Mouse (Mus musculus): Measurements from ENCODE around the gene Pdxk.

Gene Pdxk

DNA sequence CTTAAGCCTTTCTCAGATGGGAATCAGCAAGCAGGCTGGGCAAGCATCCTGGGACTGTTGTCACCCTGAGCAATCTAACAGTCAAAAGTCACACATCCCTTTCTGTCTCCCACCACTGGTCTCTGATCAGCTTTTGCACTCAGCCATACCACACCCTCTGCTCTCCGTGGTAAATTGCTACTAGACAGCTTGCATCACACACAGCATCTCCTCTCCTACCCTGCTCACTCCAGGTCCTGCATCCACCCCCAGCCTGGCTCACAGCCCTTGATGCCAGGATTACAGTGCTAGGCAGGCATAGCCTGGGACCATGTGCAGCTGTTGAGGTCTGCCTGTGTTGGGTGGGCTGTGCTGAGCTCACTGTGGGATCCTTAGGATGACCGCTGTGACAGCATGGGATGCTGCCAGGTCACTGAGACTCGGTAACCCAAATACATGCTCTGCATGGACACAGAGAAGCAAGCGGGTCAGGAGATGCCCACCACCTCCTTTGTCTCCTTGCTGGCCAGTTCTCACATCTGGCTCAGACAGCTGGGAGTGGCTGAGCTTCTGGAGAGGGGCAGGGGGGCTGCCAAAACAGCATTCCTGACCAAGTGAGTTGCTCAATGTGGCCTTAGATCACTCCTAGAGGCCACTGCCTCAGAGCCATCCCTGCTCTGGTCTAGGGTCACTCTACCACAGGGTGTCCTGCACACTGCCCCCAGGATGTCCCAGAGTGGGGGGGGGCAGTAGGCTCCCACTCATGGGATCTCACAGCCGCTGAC is 6.2 kb downstream of the Pdxk start:
- DNase-seq (ENCODE audit: low spot score): no peak

DNA sequence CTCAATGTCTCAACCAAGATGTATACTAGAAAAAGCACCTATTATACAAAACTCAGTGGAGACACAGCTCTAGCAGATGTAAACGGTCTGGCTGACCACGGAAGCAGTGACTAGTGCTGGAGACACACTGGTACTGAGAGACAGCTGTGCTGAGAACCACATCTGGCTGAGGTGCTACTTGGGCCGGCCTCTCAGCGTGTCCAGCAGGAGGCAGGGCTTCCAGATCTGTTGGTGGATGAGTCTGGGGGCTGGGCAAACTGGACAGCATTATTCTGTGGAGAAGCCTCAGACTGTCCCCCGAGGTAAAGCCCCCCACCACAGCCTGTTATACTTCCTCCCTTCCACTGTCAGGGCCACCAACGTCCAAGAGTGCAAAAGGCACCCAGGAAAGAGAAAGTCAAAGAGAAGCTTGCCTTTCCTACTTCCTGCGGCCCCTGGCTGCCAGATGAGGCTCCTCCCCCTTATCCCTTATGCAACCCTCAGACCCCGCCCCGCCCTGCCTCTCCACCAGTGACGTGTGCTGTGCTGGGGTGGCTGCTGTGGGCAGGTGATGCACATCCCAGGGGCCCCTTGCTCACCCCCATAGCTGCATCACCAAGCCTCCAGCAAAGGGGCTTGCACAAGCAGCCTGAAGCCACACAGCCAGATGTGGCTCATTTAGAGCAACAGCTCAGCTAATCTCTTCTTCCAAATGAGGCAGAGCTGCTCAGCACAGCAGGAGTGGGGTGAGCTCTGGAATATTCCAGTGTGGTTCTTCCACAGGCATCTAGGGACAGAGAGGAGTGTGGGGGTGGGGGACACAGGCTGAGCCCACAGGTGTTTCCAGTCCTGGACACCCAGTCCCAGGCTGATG is 7.1 kb downstream of the Pdxk start:
- DNase-seq (ENCODE audit: low spot score): peak; percentile 46

DNA sequence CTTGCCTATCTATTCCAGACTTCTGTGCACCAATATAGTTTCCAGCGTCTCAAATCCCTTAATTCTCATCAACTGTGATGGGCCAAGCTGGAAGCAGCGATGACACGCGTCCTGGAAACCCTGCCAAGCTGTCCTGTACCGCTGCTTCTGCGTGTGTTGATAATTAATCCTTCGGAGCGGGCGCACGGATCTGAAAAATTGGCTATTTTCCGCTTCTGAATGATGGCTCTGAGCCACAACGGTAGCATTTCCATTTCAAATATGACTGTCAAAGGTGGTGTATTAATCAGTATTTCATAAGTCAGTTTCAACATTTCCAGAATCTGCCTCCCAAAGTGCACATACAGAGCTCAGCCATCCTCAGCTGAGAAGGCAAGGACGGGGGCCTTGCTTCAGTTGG is 8.1 kb downstream of the Pdxk start:
- DNase-seq (ENCODE audit: low spot score): no peak

- no peak for DNase-seq (ENCODE audit: low spot score)
Observed at GRCm38 (mm10) chr10:78452641-78453040, 12.1 kb downstream of the Pdxk start.

DNA sequence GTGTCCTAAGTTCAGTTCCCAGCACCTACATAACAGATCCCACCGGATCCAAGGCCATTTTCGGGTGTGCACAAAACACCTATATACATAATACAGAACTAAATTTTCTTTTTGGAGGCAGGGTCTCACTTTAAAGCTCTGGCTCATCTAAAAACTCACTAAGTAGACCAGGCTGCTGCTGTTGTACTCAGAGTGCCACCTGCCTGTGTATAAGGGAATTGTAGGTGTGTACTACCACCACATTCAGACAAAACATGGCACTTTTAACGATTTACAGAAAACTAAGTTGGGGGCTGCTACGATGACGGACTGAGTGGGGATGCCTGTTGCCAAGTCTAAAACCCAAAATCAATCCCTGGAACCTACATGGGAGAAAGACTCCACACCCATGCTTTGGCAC is 14.0 kb downstream of the Pdxk start:
- DNase-seq (ENCODE audit: low spot score): no peak

DNA sequence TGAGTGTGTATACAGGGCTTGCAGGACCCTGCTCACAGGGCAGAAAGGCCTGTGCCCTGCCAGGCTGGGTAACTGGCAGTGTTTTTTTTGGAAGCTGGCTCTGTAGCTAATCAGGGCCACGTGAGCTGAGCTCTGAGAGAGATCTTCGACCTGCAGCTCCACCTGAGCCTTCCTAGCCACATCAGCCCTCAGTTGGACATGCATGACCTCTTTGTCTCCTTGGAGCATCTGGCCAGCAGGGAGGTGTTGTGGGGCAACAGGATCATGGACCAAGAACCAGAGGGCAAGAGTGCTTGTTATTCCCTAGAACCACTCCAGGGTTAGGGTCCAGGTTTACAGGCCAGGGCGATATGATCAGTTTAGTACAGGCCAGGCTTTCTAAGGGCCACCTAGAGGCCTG is 17.4 kb downstream of the Pdxk start:
- DNase-seq (ENCODE audit: low spot score): no peak

DNA sequence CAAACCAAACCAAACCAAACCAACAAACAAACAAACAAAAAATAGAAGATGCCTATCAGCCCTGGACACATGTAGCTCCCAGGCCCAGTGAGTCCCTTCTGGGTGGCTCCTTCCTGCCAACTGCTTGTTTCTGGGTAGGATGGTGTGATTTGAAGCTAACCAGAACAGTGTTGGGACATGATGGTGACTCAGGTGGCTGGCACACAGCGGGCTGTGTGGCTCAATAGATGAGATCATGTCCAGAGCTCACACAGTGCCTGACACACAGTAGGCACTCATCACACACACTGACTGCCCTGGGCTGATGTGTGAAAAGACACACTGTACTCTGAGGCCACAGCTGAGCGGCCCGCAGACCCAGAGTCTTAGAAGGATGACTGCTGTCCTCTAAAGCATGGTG is 18.6 kb downstream of the Pdxk start:
- no peak for DNase-seq (ENCODE audit: low spot score)

DNA sequence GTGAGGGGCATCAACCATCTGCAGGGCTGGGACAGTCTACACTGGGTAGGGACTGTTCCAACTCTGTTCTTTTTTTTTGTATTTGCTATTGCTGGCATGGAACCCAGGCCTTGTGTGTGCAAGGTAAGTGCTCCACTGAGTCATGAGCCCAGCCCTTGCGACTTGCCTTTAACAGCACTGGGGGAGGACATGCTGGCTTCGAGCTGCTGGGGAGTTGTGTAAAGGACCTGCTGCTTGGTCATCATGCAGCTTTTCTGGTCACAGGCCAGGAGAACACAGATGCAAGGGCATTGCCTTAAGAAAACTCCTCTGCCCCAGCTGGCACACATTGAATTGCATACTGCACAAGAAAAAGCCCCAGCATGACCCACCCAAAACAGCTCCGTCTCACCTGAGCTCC is 22.5 kb downstream of the Pdxk start:
- DNase-seq (ENCODE audit: low spot score): no peak

DNA sequence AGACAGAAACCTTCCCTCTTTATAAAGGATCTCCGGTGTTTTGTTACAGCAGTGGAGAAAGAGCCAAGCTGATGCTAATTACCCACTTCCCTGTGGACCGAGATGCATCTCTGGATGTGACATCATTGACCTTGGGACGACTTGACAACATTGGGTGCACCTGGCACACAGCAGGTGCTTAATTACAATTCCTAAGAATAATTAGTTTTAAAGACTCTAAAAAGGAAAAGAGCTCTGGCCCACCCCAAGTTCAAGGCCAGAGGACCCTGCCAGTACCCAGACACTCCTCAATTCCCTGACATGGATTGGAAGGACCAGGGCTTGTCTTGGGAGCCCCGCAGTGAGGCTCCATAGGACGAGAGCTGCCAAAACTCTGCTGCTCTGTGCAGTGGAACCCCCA is 23.2 kb downstream of the Pdxk start:
- DNase-seq (ENCODE audit: low spot score): no peak

DNA sequence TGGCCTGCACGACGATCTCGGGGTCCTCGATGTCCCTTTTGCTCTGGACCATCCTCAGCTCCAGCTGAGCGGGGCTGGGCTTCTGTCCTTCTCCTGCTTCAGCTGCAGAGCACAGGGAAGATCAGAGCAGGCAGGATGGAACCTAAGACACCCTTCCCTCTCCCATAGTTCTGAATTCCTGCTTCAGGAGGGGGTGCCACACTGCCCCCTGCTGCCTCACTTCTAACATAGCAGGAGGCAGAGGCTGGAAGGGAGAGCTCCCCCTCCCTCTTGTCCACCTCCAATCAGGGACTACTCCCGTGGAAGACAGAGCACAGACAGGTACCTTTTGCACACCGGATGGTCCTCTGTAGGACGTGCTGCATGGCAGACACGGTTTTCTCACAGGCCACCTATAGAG is 24.0 kb downstream of the Pdxk start:
- no peak for DNase-seq (ENCODE audit: low spot score)

DNA sequence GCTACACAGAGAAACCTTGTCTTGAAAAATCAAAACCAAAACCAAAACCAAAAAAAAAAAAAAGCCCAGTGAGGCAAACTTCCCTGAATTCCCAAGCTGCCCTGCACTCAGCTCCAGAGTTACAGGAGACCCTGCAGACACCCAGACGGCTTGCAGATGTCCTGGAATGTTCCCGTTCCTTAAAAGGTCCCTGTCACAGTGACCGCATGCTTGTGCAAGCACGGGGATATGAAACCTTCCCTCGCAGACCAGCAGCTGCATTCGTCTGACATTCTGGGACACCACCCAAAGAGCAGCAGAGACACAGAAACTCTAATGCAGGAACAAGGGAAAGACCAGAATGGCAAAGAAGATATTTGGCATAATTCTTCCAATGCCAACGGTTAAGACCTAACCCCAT is 24.8 kb downstream of the Pdxk start:
- DNase-seq (ENCODE audit: low spot score): no peak

GRCm38 (mm10) chr10:78439550-78439949 is 25.2 kb downstream of the Pdxk start:
- no peak for DNase-seq (ENCODE audit: low spot score)

- DNase-seq (ENCODE audit: low spot score): peak; percentile 75
Observed at GRCm38 (mm10) chr10:78438094-78438493, 26.7 kb downstream of the Pdxk start.

- DNase-seq (ENCODE audit: low spot score): no peak
Observed at GRCm38 (mm10) chr10:78432853-78433252, 31.9 kb downstream of the Pdxk start.

GRCm38 (mm10) chr10:78429776-78430175 is 35.0 kb downstream of the Pdxk start:
- no peak for DNase-seq (ENCODE audit: low spot score)

- no peak for DNase-seq (ENCODE audit: low spot score)
Observed at GRCm38 (mm10) chr10:78429180-78429579, 35.6 kb downstream of the Pdxk start.

DNA sequence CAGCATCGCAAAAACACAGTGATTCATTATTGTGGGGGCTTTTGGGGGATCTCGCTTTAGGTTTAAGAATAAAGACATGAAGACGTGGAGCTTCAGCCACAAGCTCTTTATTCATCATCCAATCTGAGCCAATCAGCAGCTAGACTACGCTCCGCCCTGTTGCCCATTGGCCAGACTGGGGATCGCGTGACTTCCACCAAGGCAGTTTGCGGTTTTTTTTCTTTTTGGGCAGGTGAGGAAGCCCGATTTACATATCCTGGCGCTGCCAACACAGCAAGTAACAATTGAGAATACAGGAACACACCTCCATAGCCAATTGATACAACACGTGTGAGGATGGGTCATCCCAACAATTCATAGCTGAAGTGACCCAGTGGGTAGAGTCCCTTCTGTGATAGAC is 36.7 kb downstream of the Pdxk start:
- DNase-seq (ENCODE audit: low spot score): no peak

DNA sequence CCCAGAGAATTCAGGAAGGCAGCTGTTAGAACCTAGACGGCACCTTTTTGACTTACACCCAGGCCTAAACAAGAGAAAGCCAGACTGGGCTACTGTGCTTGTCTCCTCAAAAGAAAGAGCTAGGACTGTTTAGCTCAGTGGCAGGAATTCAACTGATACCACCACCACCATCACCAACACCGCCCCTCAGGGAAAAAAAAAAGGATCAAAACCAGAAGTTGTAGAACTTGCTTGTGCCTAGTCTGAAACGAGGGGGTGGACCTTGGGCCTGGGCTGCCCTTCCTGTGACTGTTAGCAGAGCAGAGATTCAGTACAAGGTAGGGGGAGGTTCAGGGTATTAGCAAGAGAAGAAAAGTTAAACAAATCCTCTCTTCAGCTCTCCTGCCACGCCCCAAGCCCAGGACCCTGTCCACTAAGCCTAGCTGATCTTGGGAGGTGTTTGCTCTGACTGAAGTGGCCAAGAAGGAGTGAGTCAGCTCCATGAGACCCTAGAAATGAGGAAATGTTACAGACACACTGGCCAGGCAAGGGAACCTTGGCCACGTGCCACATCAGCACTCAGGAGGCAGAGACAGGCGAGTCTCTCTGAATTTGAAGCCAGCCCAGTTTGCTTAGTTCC is 38.5 kb downstream of the Pdxk start:
- no peak for DNase-seq (ENCODE audit: low spot score)

DNA sequence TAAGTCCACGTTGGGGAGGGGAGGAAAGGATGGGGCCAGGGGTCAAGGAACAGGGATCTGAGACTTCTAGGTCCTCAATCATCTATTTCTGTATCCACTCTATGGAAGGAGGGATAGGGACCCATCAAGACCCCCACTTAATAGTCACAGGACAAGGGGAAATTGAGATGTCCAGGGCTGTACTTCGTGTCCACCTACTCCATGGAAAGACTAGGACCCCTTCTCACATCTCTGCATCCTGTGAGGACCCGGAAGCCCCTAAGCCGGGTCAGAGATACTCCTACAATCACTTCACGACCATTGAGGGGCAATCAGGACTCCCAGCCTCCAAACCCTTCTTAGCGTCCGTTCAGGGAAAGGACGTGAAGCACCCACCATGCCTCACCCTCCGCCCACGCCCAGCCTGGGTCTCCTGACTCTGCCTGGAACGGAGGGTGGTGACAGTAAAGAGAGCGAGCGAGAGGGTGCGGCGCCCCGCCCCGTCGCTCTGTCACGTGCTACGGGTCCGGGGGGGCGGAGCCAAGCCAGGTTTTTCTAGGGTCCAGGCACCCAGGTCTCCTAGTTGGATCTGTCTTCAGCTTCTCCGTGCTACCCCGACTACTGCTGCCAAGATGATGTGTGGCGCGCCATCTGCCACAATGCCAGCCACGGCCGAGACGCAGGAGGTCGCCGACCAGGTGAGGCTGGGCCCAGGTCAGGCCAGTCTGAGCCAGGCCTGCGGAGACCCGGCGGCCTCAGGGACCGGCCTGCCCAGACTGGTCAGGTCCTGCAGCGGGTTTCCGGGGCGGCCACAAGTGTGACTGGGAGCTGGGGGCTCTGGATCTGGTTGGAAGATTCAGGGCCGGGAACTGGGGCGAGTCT is 39.4 kb downstream of the Pdxk start, which contains the start of gene Cstb:
TSS of gene Cstb (plus strand) at position 489 of the 861 bp plus-strand sequence.
- peak; percentile 81 for DNase-seq (ENCODE audit: low spot score)

- no peak for DNase-seq (ENCODE audit: low spot score)
Observed at GRCm38 (mm10) chr10:78422614-78423013, 42.2 kb downstream of the Pdxk start.

- no peak for DNase-seq (ENCODE audit: low spot score)
Observed at GRCm38 (mm10) chr10:78420929-78421328, 43.8 kb downstream of the Pdxk start.

DNA sequence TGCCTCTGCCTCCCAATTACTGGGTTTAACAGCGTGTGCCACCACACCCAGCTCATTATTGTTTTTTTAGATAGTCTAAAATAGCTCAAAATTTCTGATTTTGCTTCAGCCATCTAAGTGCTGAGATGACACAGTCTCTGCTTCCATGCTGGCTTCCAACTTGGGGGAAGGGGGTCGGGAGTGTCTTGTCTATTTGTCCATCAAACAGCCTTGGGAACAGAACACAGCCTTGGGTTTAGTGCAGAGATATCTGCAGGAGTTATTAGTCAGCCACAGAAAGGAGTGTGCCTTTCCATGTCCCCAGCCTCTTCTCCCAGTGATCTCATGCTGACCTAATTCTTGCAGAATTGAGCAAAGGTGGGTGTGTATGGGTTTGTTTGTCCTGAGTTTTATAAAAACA is 46.0 kb downstream of the Pdxk start:
- DNase-seq (ENCODE audit: low spot score): no peak

All from ovary, postnatal 14 days (tissue).